15 mouse cellular contexts compared by ENCODE assay signal in genomic region chr7:112127954-112128353, GRCm38 (mm10). TPM values are rescaled to one million over a fixed set of nuclear protein-coding genes. Genes with fewer than 3 reads are reported as not detected.
DNase-seq lines count a peak whose midpoint lies in the region; ATAC-seq lines count a peak whose summit lies in the region.
"Had no signal": no experiment of that assay in that cellular context is flagged by ENCODE, and none has a peak within 500 bp of the region (broad histone marks: within the 10 kb centered on the region; RNA-seq: fewer than 3 reads in every experiment).

No protein-coding gene starts in this region.

- H3K4me1 ChIP-seq in limb, embryonic 12.5 days (replicated peaks): peaks cover 21% of the 10 kb centered on the region
- H3K4me1 ChIP-seq in limb, embryonic 10.5 days: peaks cover 35% of the 10 kb centered on the region
- peaks cover 45% of the 10 kb centered on the region for H3K4me1 ChIP-seq in limb, embryonic 15.5 days
- H3K4me1 ChIP-seq: liver, embryonic 15.5 days had no signal

- peak overlapping the region; percentile 66 for H3K27ac ChIP-seq in limb, embryonic 12.5 days
- no peak overlapping the region; the same call in 1 of the 2 replicates for H3K27ac ChIP-seq in limb, embryonic 10.5 days
- H3K27ac ChIP-seq in limb, embryonic 15.5 days: peak overlapping the region; percentile 59
- H3K27ac ChIP-seq: forebrain, embryonic 13.5 days; hindbrain, postnatal 0 days; liver, embryonic 15.5 days; macrophage had no signal

- intact Hi-C loops in heart, postnatal 36 days (cut with DNase I): no loop called here

- ATAC-seq in limb, embryonic 12.5 days (ENCODE audit: insufficient number of reproducible peaks, insufficient read depth, low FRiP score, low TSS enrichment, low read depth): 0 out of 2 replicates have a peak, but pooled peaks have one; percentile 5
- ATAC-seq in limb, embryonic 15.5 days (ENCODE audit: insufficient number of reproducible peaks, low FRiP score, low TSS enrichment, low read depth): peak; percentile 35; the same call in 1 of the 2 replicates
- ATAC-seq in megakaryocyte progenitor cell, adult 5-6 weeks (replicated peaks; ENCODE audit: poor library complexity): no peak
- ATAC-seq: CD4-positive, CD25-positive, alpha-beta regulatory T cell, adult 4 months; forebrain, embryonic 13.5 days; hindbrain, postnatal 0 days had no signal

- no peaks in the 10 kb centered on the region for H3K27me3 ChIP-seq in limb, embryonic 12.5 days
- H3K27me3 ChIP-seq in limb, embryonic 10.5 days (ENCODE audit: low read depth, poor library complexity, severe bottlenecking): no peaks in the 10 kb centered on the region
- H3K27me3 ChIP-seq in limb, embryonic 15.5 days: no peaks in the 10 kb centered on the region
- H3K27me3 ChIP-seq: forebrain, embryonic 13.5 days; liver, embryonic 15.5 days had no signal

- no peak overlapping the region for H3K4me2 ChIP-seq in limb, embryonic 12.5 days
- H3K4me2 ChIP-seq in limb, embryonic 15.5 days: no peak overlapping the region
- H3K4me2 ChIP-seq: forebrain, embryonic 13.5 days; liver, embryonic 15.5 days had no signal

- no peak overlapping the region for H3K4me3 ChIP-seq in limb, embryonic 12.5 days (replicated peaks)
- no peak overlapping the region for H3K4me3 ChIP-seq in limb, embryonic 10.5 days
- no peak overlapping the region for H3K4me3 ChIP-seq in limb, embryonic 15.5 days
- H3K4me3 ChIP-seq: forebrain, embryonic 13.5 days; liver, embryonic 15.5 days had no signal

- DNase-seq in heart, adult 11 months: peak; percentile 91
- DNase-seq in heart, postnatal 36 days: no peak
- DNase-seq in limb, embryonic 10.5 days (ENCODE audit: low spot score): no peak
- DNase-seq in cerebellum, adult 9-11 months: peak; percentile 70
- no peak for DNase-seq in adrenal gland, adult 18-20 months (ENCODE audit: low spot score in 2 of 2)

- WGBS in limb, embryonic 12.5 days: 83% methylated on average over 4 of the region's 4 CpGs
- WGBS in limb, embryonic 10.5 days: 84% methylated on average over 4 of the region's 4 CpGs
- 70% methylated on average over 4 of the region's 4 CpGs for WGBS in limb, embryonic 15.5 days

- no peaks in the 10 kb centered on the region for H3K9me3 ChIP-seq in limb, embryonic 12.5 days
- H3K9me3 ChIP-seq in limb, embryonic 10.5 days (replicated peaks): no peaks in the 10 kb centered on the region
- no peaks in the 10 kb centered on the region for H3K9me3 ChIP-seq in limb, embryonic 15.5 days
- H3K9me3 ChIP-seq: forebrain, embryonic 13.5 days; liver, embryonic 15.5 days had no signal

- H3K9ac ChIP-seq in limb, embryonic 12.5 days (replicated peaks): no peak overlapping the region
- no peak overlapping the region for H3K9ac ChIP-seq in limb, embryonic 15.5 days
- H3K9ac ChIP-seq: forebrain, embryonic 13.5 days; liver, embryonic 15.5 days had no signal

- H3K36me3 ChIP-seq in limb, embryonic 12.5 days: no peaks in the 10 kb centered on the region
- H3K36me3 ChIP-seq in limb, embryonic 10.5 days: no peaks in the 10 kb centered on the region
- no peaks in the 10 kb centered on the region for H3K36me3 ChIP-seq in limb, embryonic 15.5 days
- H3K36me3 ChIP-seq: liver, embryonic 15.5 days had no signal

RNA-seq across cellular contexts. Expression of gene Dkk3, which starts 30.9 kb away (rescaled TPM):
- total RNA-seq in heart, postnatal 36 days (2021): 10 to 100 TPM; 35.5 to 43.5 TPM
- 13.3 and 14.1 TPM in 2 replicates for polyA plus RNA-seq in limb, embryonic 12.5 days (2016; fragmentation: Nextera tagmentation; extraction: Ambion mirVana)
- 4.9 and 6.3 TPM in 2 replicates for polyA plus RNA-seq in limb, embryonic 10.5 days (2016; fragmentation: Nextera tagmentation; extraction: Ambion mirVana)
- polyA plus RNA-seq in limb, embryonic 15.5 days (2015; fragmentation: Nextera tagmentation; extraction: Ambion mirVana): 99.3 and 106 TPM in 2 replicates
- total RNA-seq in megakaryocyte progenitor cell, adult 5-6 weeks (2015): 0.07 TPM in 1 of 2 replicates, not detected in the other
- not detected in 2 replicates for total RNA-seq in megakaryocyte progenitor cell, adult 5-6 weeks (2017)
- 10 to 100 TPM; 19.0 to 20.1 TPM for total RNA-seq in adrenal gland, adult 18-20 months (2021)
- total RNA-seq: monocyte, adult 5-6 weeks; neutrophil, adult 5-6 weeks had no signal
- polyA plus RNA-seq: macrophage had no signal

Comparison
In these comparisons a context has a peak if more than half of its experiments do, and no peak if none do; other contexts are left out.
1. DNase-seq: peak in heart, adult 11 months (single experiment) and cerebellum, adult 9-11 months (single experiment); none in heart, postnatal 36 days (0 of 2), limb, embryonic 10.5 days (single experiment) and adrenal gland, adult 18-20 months (0 of 2).
2. RNA of gene Dkk3, which starts 30.9 kb away (total RNA-seq): 35.5 to 43.5 TPM in heart, postnatal 36 days and 19.0 to 20.1 TPM in adrenal gland, adult 18-20 months; 0.07 TPM in megakaryocyte progenitor cell, adult 5-6 weeks; every median in the first group is over 10 times any median in the second.